ENCODE assay signal across 8 mouse cellular contexts in the genomic region with DNA sequence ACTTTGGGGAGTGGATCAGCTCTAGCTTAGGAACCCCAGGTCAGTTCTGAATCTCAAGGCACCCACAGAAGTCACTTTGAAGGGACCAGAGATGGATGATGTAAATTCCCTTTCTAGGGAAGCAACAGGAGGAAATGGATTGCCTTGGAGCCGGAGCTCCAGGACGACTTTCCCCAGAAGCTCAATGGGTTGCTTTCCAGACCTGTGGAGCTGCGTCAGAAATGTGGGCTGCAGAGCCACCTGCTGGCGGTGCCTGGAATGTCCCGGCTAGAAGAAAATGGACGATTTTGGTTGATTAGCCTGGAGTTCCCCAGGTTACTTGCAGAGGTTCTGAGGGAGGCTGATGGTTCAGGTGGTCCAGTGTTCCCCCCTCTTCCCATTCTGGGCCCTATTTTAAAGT. TPM values are rescaled to one million over a fixed set of nuclear protein-coding genes. Genes with fewer than 3 reads are reported as not detected.
DNase-seq lines count a peak whose midpoint lies in the region; ATAC-seq and TF ChIP-seq lines count a peak whose summit lies in the region.

No protein-coding gene starts in this region.

- intact Hi-C loops in left cerebral cortex, postnatal 10 days (cut with DNase I): loop anchor here (5.0 to 10.0 kb wide), 2 partner anchors 283 to 746 kb away; no protein-coding TSS in a partner anchor

- no peak overlapping the region for H3K4me2 ChIP-seq in forebrain, embryonic 14.5 days (ENCODE audit: low read length)
- H3K4me2 ChIP-seq in hindbrain, postnatal 0 days (ENCODE audit: low read depth, low read length): no peak overlapping the region

- H3K27me3 ChIP-seq in forebrain, embryonic 14.5 days (replicated peaks; ENCODE audit: control insufficient read depth, insufficient read depth, low read length): no peaks in the 10 kb centered on the region
- no peaks in the 10 kb centered on the region for H3K27me3 ChIP-seq in hindbrain, postnatal 0 days (ENCODE audit: insufficient read depth, low read length)
- H3K27me3 ChIP-seq in spleen, adult 2 months (ENCODE audit: control insufficient read depth, insufficient read depth, low read length): no peaks in the 10 kb centered on the region

- no peaks in the 10 kb centered on the region for H3K9me3 ChIP-seq in forebrain, embryonic 14.5 days (replicated peaks; ENCODE audit: control insufficient read depth, low read length)
- H3K9me3 ChIP-seq in hindbrain, postnatal 0 days (ENCODE audit: low read length): no peaks in the 10 kb centered on the region

- no peaks in the 10 kb centered on the region for H3K4me1 ChIP-seq in forebrain, embryonic 14.5 days (ENCODE audit: control insufficient read depth, insufficient read depth, low read length)
- no peaks in the 10 kb centered on the region for H3K4me1 ChIP-seq in hindbrain, postnatal 0 days (ENCODE audit: insufficient read depth, low read length)
- H3K4me1 ChIP-seq in spleen, adult 2 months (ENCODE audit: control insufficient read depth, insufficient read depth, insufficient read length): no peaks in the 10 kb centered on the region

- peak; percentile 50; the same call in 1 of the 2 replicates for ATAC-seq in forebrain, embryonic 14.5 days
- ATAC-seq in hindbrain, postnatal 0 days: peak; percentile 73

- no peak overlapping the region for H3K4me3 ChIP-seq in forebrain, embryonic 14.5 days (ENCODE audit: low read depth, low read length)
- H3K4me3 ChIP-seq in hindbrain, postnatal 0 days (ENCODE audit: low read length): no peak overlapping the region
- H3K4me3 ChIP-seq in spleen, adult 2 months (ENCODE audit: extremely low read depth, insufficient read depth, insufficient read length): no peak overlapping the region

- WGBS in forebrain, embryonic 14.5 days: 1% methylated on average over 6 of the region's 6 CpGs
- WGBS in hindbrain, postnatal 0 days: 1% methylated on average over 6 of the region's 6 CpGs
- 1% methylated on average over 6 of the region's 6 CpGs for WGBS in spleen, adult 2 months

- peaks cover 10% of the 10 kb centered on the region for H3K36me3 ChIP-seq in forebrain, embryonic 14.5 days (ENCODE audit: control insufficient read depth, insufficient read depth, low read length)
- H3K36me3 ChIP-seq in hindbrain, postnatal 0 days (ENCODE audit: insufficient read depth, low read length): no peaks in the 10 kb centered on the region
- H3K36me3 ChIP-seq in spleen, adult 2 months (ENCODE audit: control insufficient read depth, insufficient read depth, low read length): no peaks in the 10 kb centered on the region

- no peak overlapping the region for H3K9ac ChIP-seq in forebrain, embryonic 14.5 days (ENCODE audit: low read length)
- H3K9ac ChIP-seq in hindbrain, postnatal 0 days (replicated peaks; ENCODE audit: low read length): no peak overlapping the region

- no peak overlapping the region for H3K27ac ChIP-seq in forebrain, embryonic 14.5 days (ENCODE audit: low read depth, low read length)
- no peak overlapping the region for H3K27ac ChIP-seq in hindbrain, postnatal 0 days
- no peak overlapping the region for H3K27ac ChIP-seq in spleen, adult 2 months (ENCODE audit: insufficient read depth, low read length)

- peak; percentile 62 for DNase-seq in layer of hippocampus, adult 11-12 months (ENCODE audit: low spot score)
- DNase-seq in layer of hippocampus, adult 9-11 months: no peak
- DNase-seq in cerebellum, adult 11-12 months: peak; percentile 34
- DNase-seq in forebrain, embryonic 14.5 days (ENCODE audit: low spot score): peak; percentile 75
- DNase-seq in hindbrain, postnatal 0 days (ENCODE audit: low spot score): peak; percentile 83
- DNase-seq in left cerebral cortex, postnatal 10 days (ENCODE audit: extremely low spot score in 1 of 2, low spot score in 2 of 2): peak; percentile 56 to 60
- DNase-seq in mesoderm, embryonic 11.5 days (ENCODE audit: low read depth, low spot score): peak; percentile 78
- peak; percentile 15 to 48 for DNase-seq in spleen, adult 2 months (ENCODE audit: low read depth in 1 of 2, low spot score in 2 of 2)

- no peak for TF ChIP-seq POLR2A in spleen, adult 2 months (IDR thresholded peaks at IDR 0.05; ENCODE audit: low read depth, low read length)

- TF ChIP-seq CTCF in hindbrain, postnatal 0 days (IDR thresholded peaks at IDR 0.05; ENCODE audit: low read depth): peak; percentile 94
- TF ChIP-seq CTCF in spleen, adult 2 months (IDR thresholded peaks at IDR 0.05; ENCODE audit: extremely low read depth, insufficient read depth, insufficient read length, insufficient replicate concordance): peak; percentile 93

RNA-seq across cellular contexts. Expression of a gene that starts 27.6 kb away (rescaled TPM):
- 30.3 and 55.7 TPM in 2 replicates for polyA plus RNA-seq in forebrain, embryonic 14.5 days (2014; fragmentation: Nextera tagmentation; extraction: Ambion mirVana)
- 134 and 169 TPM in 2 replicates for total RNA-seq in hindbrain, postnatal 0 days (2014; rRNA removed)
- 521 and 663 TPM in 2 replicates for polyA plus RNA-seq in hindbrain, postnatal 0 days (2015; fragmentation: Nextera tagmentation; extraction: Ambion mirVana)
- 100 to 1,000 TPM; 560 to 613 TPM for total RNA-seq in left cerebral cortex, postnatal 10 days (2021)
- 0.04 and 0.11 TPM in 2 replicates for polyA plus RNA-seq in spleen, adult 2 months (2012; rRNA removed)

RNA-seq across cellular contexts. Expression of a gene that starts 41.6 kb away (rescaled TPM):
- polyA plus RNA-seq in forebrain, embryonic 14.5 days (2014; fragmentation: Nextera tagmentation; extraction: Ambion mirVana): 2.6 and 3.0 TPM in 2 replicates
- 6.0 and 10.4 TPM in 2 replicates for total RNA-seq in hindbrain, postnatal 0 days (2014; rRNA removed)
- polyA plus RNA-seq in hindbrain, postnatal 0 days (2015; fragmentation: Nextera tagmentation; extraction: Ambion mirVana): 10.3 and 13.2 TPM in 2 replicates
- total RNA-seq in left cerebral cortex, postnatal 10 days (2021): 1 to 10 TPM; 2.1 to 5.7 TPM
- 3.3 and 4.1 TPM in 2 replicates for polyA plus RNA-seq in spleen, adult 2 months (2012; rRNA removed)

Comparison
In these comparisons a context has a peak if more than half of its experiments do, and no peak if none do; other contexts are left out.
1. RNA of a gene that starts 27.6 kb away (polyA plus RNA-seq): 521 to 663 TPM in hindbrain, postnatal 0 days and 30.3 to 55.7 TPM in forebrain, embryonic 14.5 days; 0.04 to 0.11 TPM in spleen, adult 2 months; every median in the first group is over 10 times any median in the second.